Mouse (Mus musculus): ENCODE results near the gene Rmnd1. TPM values are rescaled to one million over a fixed set of nuclear protein-coding genes. Genes with fewer than 3 reads are reported as not detected.

Gene Rmnd1
- total and polyA plus RNA-seq, 3 experiments, result 51.1 to 67.4 (median 62.0) TPM

DNA sequence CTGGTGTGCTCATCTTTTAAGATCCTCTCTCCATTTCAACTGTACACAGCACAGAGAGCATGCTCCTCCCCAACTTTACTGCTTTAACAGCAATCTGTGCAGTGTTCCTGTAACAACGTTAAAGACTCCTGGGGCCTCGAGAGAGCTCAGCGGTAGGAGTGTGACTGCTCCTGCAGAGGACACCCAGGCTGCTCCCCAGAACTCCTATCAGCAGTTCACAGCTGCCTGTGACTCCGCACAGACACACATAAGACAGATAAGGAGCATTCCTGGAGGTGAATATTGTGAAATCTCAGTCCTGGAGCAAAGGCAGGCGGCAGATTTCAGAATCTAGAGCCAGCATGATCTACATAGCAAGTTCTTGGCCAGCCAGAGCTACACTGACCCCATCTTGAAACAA lies 26.7 kb downstream of the Rmnd1 start:
- Histone ChIP-seq H3K9ac (ENCODE audit: low read depth, low read length) (no peak overlapping the region), H3K27ac (no peak overlapping the region), H3K79me2 (replicated peaks; ENCODE audit: control insufficient read depth, insufficient read depth, low read length) (no peaks in the 10 kb centered on the region), H3K4me3 (no peak overlapping the region), H3K27me3 (ENCODE audit: control insufficient read depth, insufficient read depth, low read length) (no peaks in the 10 kb centered on the region), H3K36me3 (ENCODE audit: control insufficient read depth, insufficient read depth, low read length) (no peaks in the 10 kb centered on the region; the same call in 1 of the 2 replicates), H3K4me1 (ENCODE audit: control insufficient read depth, insufficient read depth, low read length) (peaks cover 1% of the 10 kb centered on the region; the same call in 1 of the 2 replicates)
- 47% methylated on average over 5 of the region's 5 CpGs for WGBS
- DNase-seq, result peak in 1 of 2 experiments; percentile 21
- intact Hi-C loops (cut with DNase I), result loop anchor here (10.0 kb wide), 1 partner anchor 759 kb away; no protein-coding TSS in a partner anchor
- TF ChIP-seq POLR2A (IDR thresholded peaks at IDR 0.05; ENCODE audit: insufficient read depth, low read depth, low read length), result no peak
- no peak for TF ChIP-seq EP300 (IDR thresholded peaks at IDR 0.05; ENCODE audit: insufficient read depth, low read depth, low read length)
- TF ChIP-seq CTCF (IDR thresholded peaks at IDR 0.05), result no peak

DNA sequence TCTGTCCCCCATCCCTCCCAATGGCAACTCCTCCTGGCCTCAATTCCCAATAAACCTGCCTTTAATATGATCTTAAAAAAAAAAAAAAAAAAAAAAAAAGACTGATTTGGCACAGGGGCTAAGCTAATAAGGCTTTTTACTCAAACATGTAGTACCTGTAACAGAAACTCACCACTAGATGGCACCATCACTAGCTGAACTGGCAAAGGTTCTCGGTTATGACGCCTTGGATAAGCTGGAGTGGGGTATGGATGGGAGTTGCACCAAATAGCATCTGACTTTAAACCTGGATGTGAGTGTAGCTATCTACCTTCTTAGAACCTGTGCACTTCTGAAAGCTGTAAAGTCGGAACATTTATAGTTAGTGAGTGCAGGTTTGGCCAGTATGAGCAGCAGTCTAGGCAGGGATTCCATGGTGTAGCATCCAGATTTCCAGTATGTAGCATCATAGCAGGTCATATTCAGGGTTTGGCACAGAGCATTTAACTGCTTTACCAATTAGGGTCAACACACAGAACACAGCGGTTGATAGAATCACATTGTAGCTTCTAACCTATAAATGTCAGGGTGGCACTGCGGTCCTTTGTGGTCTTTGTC lies 27.2 kb downstream of the Rmnd1 start:
- Histone ChIP-seq H3K4me1 (ENCODE audit: control insufficient read depth, insufficient read depth, low read length) (peaks cover 1% of the 10 kb centered on the region; the same call in 1 of the 2 replicates), H3K9ac (ENCODE audit: low read depth, low read length) (no peak overlapping the region), H3K36me3 (ENCODE audit: control insufficient read depth, insufficient read depth, low read length) (no peaks in the 10 kb centered on the region; the same call in 1 of the 2 replicates), H3K27me3 (ENCODE audit: control insufficient read depth, insufficient read depth, low read length) (no peaks in the 10 kb centered on the region), H3K79me2 (replicated peaks; ENCODE audit: control insufficient read depth, insufficient read depth, low read length) (no peaks in the 10 kb centered on the region), H3K27ac (no peak overlapping the region), H3K4me3 (no peak overlapping the region)
- DNase-seq, result no peak
- peak; percentile 83 for TF ChIP-seq CTCF (IDR thresholded peaks at IDR 0.05)
- TF ChIP-seq POLR2A (IDR thresholded peaks at IDR 0.05; ENCODE audit: insufficient read depth, low read depth, low read length), result no peak
- intact Hi-C loops (cut with DNase I), result loop anchor here (10.0 kb wide), 1 partner anchor 760 kb away; no protein-coding TSS in a partner anchor
- WGBS, result 51% methylated on average over 5 of the region's 5 CpGs

DNA sequence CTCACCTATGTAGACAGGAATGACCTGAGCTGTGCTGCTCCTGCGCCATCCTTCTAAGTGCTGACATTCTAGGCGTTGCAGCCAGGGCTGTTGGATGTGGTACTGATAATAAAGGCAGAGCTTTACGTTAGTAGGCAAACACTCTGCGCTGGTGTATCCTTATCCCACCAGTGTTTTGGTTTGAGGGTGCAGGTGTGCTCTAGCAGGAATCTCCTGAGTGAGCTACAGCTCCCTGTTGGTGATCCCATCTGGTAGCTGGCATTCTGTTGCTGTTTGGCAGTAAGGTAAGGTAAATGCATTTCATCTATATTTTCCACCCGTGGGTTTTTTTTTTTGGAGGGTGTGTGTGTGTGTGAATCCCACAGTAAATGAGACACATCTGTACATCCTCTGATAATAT lies 34.1 kb downstream of the Rmnd1 start:
- Histone ChIP-seq H3K79me2 (replicated peaks; ENCODE audit: control insufficient read depth, insufficient read depth, low read length) (peaks cover 2% of the 10 kb centered on the region), H3K27ac (no peak overlapping the region), H3K4me1 (ENCODE audit: control insufficient read depth, insufficient read depth, low read length) (peaks cover 4% of the 10 kb centered on the region), H3K36me3 (ENCODE audit: control insufficient read depth, insufficient read depth, low read length) (peaks cover 3% of the 10 kb centered on the region; the same call in 1 of the 2 replicates), H3K27me3 (ENCODE audit: control insufficient read depth, insufficient read depth, low read length) (no peaks in the 10 kb centered on the region), H3K9ac (ENCODE audit: low read depth, low read length) (no peak overlapping the region), H3K4me3 (no peak overlapping the region)
- DNase-seq, result no peak
- 83% methylated on average over 5 of the region's 5 CpGs for WGBS
- intact Hi-C loops (cut with DNase I), result no loop called here
- no peak for TF ChIP-seq EP300 (IDR thresholded peaks at IDR 0.05; ENCODE audit: insufficient read depth, low read depth, low read length)
- no peak for TF ChIP-seq CTCF (IDR thresholded peaks at IDR 0.05)
- TF ChIP-seq POLR2A (IDR thresholded peaks at IDR 0.05; ENCODE audit: insufficient read depth, low read depth, low read length), result no peak

DNA sequence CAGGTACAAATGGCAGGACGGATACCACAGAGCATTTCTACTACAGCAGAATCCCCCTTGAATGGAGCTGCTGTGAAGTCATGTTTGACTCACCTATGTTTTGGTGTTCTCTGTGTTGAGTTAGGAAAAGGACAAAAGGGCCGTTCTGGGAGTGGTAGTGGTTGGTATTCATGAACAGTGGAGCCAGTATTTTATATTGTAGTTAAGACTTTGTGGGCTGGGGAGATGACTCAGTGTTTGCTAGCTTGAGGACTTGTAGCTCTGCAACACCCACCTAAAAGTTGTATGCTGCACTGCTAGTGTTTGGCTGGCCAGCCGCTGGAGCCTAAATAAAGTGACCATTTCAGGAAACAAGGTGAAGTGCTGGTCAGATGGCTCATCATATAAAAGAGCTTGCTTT lies 36.9 kb downstream of the Rmnd1 start:
- Histone ChIP-seq H3K9ac (ENCODE audit: low read depth, low read length) (no peak overlapping the region), H3K4me3 (no peak overlapping the region), H3K36me3 (ENCODE audit: control insufficient read depth, insufficient read depth, low read length) (peaks cover 12% of the 10 kb centered on the region), H3K4me1 (ENCODE audit: control insufficient read depth, insufficient read depth, low read length) (peaks cover 19% of the 10 kb centered on the region), H3K27ac (no peak overlapping the region), H3K27me3 (ENCODE audit: control insufficient read depth, insufficient read depth, low read length) (no peaks in the 10 kb centered on the region), H3K79me2 (replicated peaks; ENCODE audit: control insufficient read depth, insufficient read depth, low read length) (peaks cover 6% of the 10 kb centered on the region)
- no peak for TF ChIP-seq CTCF (IDR thresholded peaks at IDR 0.05)
- TF ChIP-seq EP300 (IDR thresholded peaks at IDR 0.05; ENCODE audit: insufficient read depth, low read depth, low read length), result no peak
- no peak for TF ChIP-seq POLR2A (IDR thresholded peaks at IDR 0.05; ENCODE audit: insufficient read depth, low read depth, low read length)
- WGBS, result 70% methylated on average over 3 of the region's 3 CpGs
- intact Hi-C loops (cut with DNase I), result no loop called here
- no peak for DNase-seq

DNA sequence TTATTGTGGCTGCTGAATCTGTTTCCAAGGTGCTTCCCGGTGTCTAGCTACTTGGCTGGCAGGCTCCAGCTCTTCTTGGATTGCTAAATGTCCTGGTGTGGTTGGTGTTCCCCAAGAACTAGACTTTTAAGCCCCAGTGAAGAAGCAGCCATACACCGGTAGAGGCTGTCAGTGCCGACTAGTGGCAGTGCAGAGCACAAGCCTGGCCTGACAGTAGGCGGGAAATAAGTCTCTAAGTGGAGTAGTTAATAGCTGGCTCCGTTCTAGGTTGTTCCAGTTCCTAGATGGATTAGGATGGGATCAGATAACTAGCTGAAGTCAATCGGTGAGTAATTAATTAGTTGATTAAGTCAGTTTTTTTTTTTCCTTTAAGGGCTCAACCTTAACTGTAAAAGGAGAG lies 40.3 kb downstream of the Rmnd1 start:
- H3K79me2 ChIP-seq (replicated peaks; ENCODE audit: control insufficient read depth, insufficient read depth, low read length), result peaks cover 11% of the 10 kb centered on the region
- WGBS, result 14% methylated on average over 6 of the region's 6 CpGs
- H3K27ac ChIP-seq, result no peak overlapping the region
- H3K27me3 ChIP-seq (ENCODE audit: control insufficient read depth, insufficient read depth, low read length), result no peaks in the 10 kb centered on the region
- DNase-seq, result peak; percentile 39 to 41
- peaks cover 19% of the 10 kb centered on the region for H3K36me3 ChIP-seq (ENCODE audit: control insufficient read depth, insufficient read depth, low read length)
- no peak overlapping the region for H3K4me3 ChIP-seq
- TF ChIP-seq CTCF (IDR thresholded peaks at IDR 0.05) (peak; percentile 82), POLR2A (IDR thresholded peaks at IDR 0.05; ENCODE audit: insufficient read depth, low read depth, low read length) (no peak)
- intact Hi-C loops (cut with DNase I), result no loop called here
- H3K4me1 ChIP-seq (ENCODE audit: control insufficient read depth, insufficient read depth, low read length), result peaks cover 29% of the 10 kb centered on the region
- H3K9ac ChIP-seq (ENCODE audit: low read depth, low read length), result no peak overlapping the region

DNA sequence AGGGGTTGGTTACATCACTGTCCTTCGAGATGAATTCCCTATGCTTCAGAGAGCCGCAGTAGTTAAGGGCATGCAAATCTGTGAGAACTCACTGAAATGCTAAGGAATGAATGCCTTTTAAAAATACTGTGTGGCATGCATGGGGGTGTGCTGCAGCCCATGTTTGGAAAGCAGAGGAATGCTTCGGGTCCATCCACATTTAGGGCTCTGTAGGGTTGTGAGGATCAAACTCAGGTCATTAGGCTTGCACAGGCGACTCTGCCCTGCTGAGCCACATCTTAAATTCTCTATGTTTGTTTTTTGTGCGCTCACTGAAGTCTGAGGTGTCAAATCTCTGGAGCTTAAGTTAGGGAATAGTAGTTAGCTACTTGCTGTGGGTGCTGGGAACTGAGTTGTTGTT lies 41.1 kb downstream of the Rmnd1 start:
- intact Hi-C loops (cut with DNase I), result no loop called here
- peaks cover 11% of the 10 kb centered on the region for H3K79me2 ChIP-seq (replicated peaks; ENCODE audit: control insufficient read depth, insufficient read depth, low read length)
- no peaks in the 10 kb centered on the region for H3K27me3 ChIP-seq (ENCODE audit: control insufficient read depth, insufficient read depth, low read length)
- 64% methylated on average over 5 of the region's 5 CpGs for WGBS
- no peak overlapping the region for H3K9ac ChIP-seq (ENCODE audit: low read depth, low read length)
- H3K27ac ChIP-seq, result no peak overlapping the region
- no peak overlapping the region for H3K4me3 ChIP-seq
- TF ChIP-seq POLR2A (IDR thresholded peaks at IDR 0.05; ENCODE audit: insufficient read depth, low read depth, low read length) (no peak), CTCF (IDR thresholded peaks at IDR 0.05) (no peak), EP300 (IDR thresholded peaks at IDR 0.05; ENCODE audit: insufficient read depth, low read depth, low read length) (no peak)
- H3K4me1 ChIP-seq (ENCODE audit: control insufficient read depth, insufficient read depth, low read length), result peaks cover 29% of the 10 kb centered on the region
- DNase-seq, result no peak
- peaks cover 19% of the 10 kb centered on the region for H3K36me3 ChIP-seq (ENCODE audit: control insufficient read depth, insufficient read depth, low read length)
